Mouse (Mus musculus) E14TG2a.4 (cell line): ENCODE measurements around the gene Efnb2.

ENCODE experiments used
- H3K27me3 ChIP-seq: 2 replicates; pipeline ENCODE4 v1.6.1; 2014; ENCODE audit warnings: low read length, control low read depth; ENCODE audit not compliant: insufficient read depth
- H3K36me3 ChIP-seq: 2 replicates; pipeline ENCODE4 v1.6.1; 2014; ENCODE audit warnings: low read length, control low read depth; ENCODE audit not compliant: insufficient read depth
- H3K4me1 ChIP-seq: replicated peaks from 2 replicates; pipeline ENCODE4 v1.6.1; 2014; ENCODE audit warnings: low read depth, low read length, control low read depth
- H3K4me3 ChIP-seq: replicated peaks from 2 replicates; pipeline ENCODE4 v1.5.1; 2014; ENCODE audit warnings: mild to moderate bottlenecking, low read length
- H3K9me3 ChIP-seq: 2 replicates; pipeline ENCODE4 v1.6.1; 2014; ENCODE audit warnings: low read length, control low read depth
- CTCF ChIP-seq: conservative IDR thresholded peaks from 2 replicates; pipeline ENCODE4 v1.5.1; 2014; ENCODE audit warnings: low read length
- NANOG ChIP-seq: IDR thresholded peaks from 2 replicates; pipeline ENCODE4 v1.6.1; 2014; ENCODE audit warnings: borderline replicate concordance, low read length, mixed read lengths
- POU5F1 ChIP-seq: IDR thresholded peaks from 2 replicates; pipeline ENCODE4 v1.6.1; 2014; ENCODE audit warnings: low read length, borderline replicate concordance

The Efnb2 gene

DNA sequence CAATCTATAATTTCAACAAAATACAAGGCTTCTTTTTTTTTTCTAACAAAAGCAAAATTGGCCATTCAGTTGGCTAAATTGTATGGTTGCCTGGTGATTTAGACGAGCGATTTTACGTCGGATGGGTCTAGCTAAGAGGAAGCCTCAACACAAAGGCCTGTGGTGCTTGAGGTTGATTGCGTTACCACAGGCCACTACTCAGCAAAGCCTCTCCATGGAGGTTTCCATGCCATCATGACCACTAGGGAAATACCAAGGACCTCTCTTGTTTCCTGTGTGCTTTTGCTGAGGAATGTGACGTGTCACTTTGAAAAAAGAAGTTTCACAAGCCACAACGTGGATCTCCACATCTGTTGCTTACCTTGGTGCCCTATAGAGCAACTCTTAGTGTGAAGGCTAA, 67.2 kb downstream of the Efnb2 start:
- TF ChIP-seq CTCF: no peak
- no peak for TF ChIP-seq POU5F1
- no peak for TF ChIP-seq NANOG
- no peaks in the 10 kb centered on the region for H3K9me3 ChIP-seq
- H3K27me3 ChIP-seq: no peaks in the 10 kb centered on the region
- no peaks in the 10 kb centered on the region for H3K36me3 ChIP-seq
- H3K4me1 ChIP-seq: 0 out of 2 replicates have a peak, but pooled peaks cover 10% of the 10 kb centered on the region
- no peak overlapping the region for H3K4me3 ChIP-seq

GRCm38 (mm10) chr8:8593371-8593770, 67.7 kb downstream of the Efnb2 start:
- 0 out of 2 replicates have a peak, but pooled peaks cover 9% of the 10 kb centered on the region for H3K4me1 ChIP-seq
- H3K4me3 ChIP-seq: no peak overlapping the region
- H3K27me3 ChIP-seq: no peaks in the 10 kb centered on the region
- H3K9me3 ChIP-seq: no peaks in the 10 kb centered on the region
- TF ChIP-seq CTCF (no peak), NANOG (no peak), POU5F1 (no peak)
- no peaks in the 10 kb centered on the region for H3K36me3 ChIP-seq

GRCm38 (mm10) chr8:8592331-8592730, 68.7 kb downstream of the Efnb2 start:
- H3K4me3 ChIP-seq: no peak overlapping the region
- H3K4me1 ChIP-seq: 0 out of 2 replicates have a peak, but pooled peaks cover under 1% of the 10 kb centered on the region
- H3K36me3 ChIP-seq: no peaks in the 10 kb centered on the region
- H3K27me3 ChIP-seq: no peaks in the 10 kb centered on the region
- H3K9me3 ChIP-seq: no peaks in the 10 kb centered on the region
- TF ChIP-seq CTCF (no peak), NANOG (no peak), POU5F1 (no peak)

- H3K4me3 ChIP-seq: no peak overlapping the region
- H3K9me3 ChIP-seq: no peaks in the 10 kb centered on the region
- H3K4me1 ChIP-seq: no peaks in the 10 kb centered on the region
- TF ChIP-seq CTCF (no peak), POU5F1 (no peak), NANOG (no peak)
- H3K36me3 ChIP-seq: no peaks in the 10 kb centered on the region
- H3K27me3 ChIP-seq: no peaks in the 10 kb centered on the region
Measured at GRCm38 (mm10) chr8:8583981-8584377, 77.1 kb downstream of the Efnb2 start.

DNA sequence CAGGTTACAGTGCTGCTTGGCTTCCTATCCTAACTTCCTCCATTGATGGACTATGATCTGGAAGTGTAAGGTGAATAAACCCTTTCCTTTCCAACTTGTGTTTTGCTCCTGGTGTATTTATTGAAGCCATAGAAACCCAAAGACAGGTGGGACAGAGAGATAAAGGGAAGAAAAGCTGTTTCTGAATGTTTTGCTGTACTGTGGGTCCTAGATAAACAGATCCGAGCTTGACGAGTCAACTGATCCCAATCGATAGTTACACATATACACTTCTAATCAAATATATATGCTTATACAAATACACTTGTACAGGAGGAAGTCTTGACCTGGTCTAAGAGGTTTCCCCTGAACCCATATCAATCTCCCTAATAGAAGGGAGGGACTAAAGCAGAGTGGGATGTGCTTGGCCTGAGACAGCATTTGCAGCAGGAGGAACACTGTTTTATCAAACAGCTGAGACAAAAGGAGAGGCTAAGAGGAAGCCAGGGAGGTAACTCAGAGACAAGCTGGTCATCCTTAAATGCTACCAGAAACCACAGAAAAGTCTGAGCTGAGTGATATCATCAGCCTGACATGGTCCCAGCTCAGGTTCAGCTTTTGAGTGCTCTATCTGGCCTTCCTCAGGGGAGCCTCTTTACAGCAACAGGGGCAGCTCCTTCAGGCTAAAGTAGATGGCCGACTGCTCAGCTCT, 77.6 kb downstream of the Efnb2 start:
- TF ChIP-seq POU5F1 (no peak), CTCF (no peak), NANOG (no peak)
- H3K9me3 ChIP-seq: no peaks in the 10 kb centered on the region
- H3K36me3 ChIP-seq: no peaks in the 10 kb centered on the region
- no peaks in the 10 kb centered on the region for H3K4me1 ChIP-seq
- H3K4me3 ChIP-seq: no peak overlapping the region
- no peaks in the 10 kb centered on the region for H3K27me3 ChIP-seq

DNA sequence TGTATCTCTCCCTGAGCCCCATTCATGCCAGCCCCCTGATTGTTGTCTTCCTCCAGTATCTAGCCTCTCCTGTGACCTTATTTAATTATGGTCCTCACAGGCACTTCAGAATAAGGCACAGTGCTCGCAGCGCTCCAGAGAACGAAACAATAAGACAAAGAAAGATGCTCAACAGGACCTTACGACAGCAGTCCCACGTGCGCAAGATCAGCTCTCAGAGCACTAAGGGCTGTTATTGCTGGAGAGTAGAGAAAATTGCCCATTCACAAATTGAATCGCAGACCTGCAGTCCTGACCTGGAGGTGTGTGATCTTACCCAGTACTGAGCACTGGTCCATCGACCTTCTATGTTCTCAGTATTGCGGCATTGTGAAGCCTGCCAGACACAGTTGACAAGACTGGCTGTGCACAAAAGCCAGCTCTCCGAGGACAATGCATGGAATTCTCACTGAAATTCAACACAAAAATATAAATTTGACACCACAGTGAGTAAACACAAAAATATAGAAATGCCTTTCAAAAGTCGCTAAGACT, 83.2 kb downstream of the Efnb2 start:
- H3K36me3 ChIP-seq: no peaks in the 10 kb centered on the region
- no peaks in the 10 kb centered on the region for H3K9me3 ChIP-seq
- H3K4me1 ChIP-seq: no peaks in the 10 kb centered on the region
- H3K27me3 ChIP-seq: peaks cover 2% of the 10 kb centered on the region; the same call in 1 of the 2 replicates
- no peak overlapping the region for H3K4me3 ChIP-seq
- TF ChIP-seq NANOG: no peak
- no peak for TF ChIP-seq CTCF
- TF ChIP-seq POU5F1: no peak

DNA sequence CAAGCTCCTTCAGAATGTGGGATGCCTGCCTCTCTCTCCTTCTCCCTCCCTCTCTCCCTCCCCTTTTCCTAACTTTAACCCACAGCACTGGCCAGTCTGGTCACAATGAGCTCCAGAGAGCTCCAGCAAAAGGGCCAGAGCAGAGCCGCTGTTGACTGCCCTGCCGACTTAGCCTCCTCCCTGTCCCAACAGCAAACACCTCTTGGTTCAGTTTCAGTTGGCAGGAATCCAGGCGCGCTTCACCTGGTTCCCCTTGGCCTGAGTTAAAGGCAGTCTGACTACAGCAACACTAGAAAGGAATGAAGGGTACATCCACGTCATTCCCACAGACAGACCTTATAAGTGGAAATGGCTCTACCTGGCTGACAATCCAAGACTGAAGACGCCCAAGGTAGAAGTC, 84.2 kb downstream of the Efnb2 start:
- H3K9me3 ChIP-seq: no peaks in the 10 kb centered on the region
- no peak overlapping the region for H3K4me3 ChIP-seq
- H3K4me1 ChIP-seq: no peaks in the 10 kb centered on the region
- no peak for TF ChIP-seq NANOG
- TF ChIP-seq POU5F1: no peak
- no peak for TF ChIP-seq CTCF
- peaks cover 2% of the 10 kb centered on the region; the same call in 1 of the 2 replicates for H3K27me3 ChIP-seq
- H3K36me3 ChIP-seq: no peaks in the 10 kb centered on the region

DNA sequence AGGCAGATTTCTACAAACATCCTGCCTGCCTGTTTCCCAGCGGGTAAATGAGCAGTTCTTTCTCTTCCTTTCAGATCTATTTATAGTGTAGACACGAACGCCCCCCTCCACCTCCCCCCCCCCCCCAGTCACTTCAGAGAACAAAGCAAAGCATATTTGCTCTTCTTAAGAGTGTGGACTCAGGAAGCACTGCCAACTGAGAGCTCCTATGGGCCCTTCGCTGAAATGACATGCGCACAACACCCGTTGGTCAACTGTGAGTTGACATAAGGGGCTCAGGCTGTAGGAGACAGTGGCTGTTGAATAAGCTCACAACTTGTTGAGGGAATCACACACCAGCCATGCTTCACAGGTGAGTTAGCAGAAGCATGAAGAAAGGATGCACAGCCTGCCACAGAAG, 84.8 kb downstream of the Efnb2 start:
- no peaks in the 10 kb centered on the region for H3K4me1 ChIP-seq
- no peaks in the 10 kb centered on the region for H3K9me3 ChIP-seq
- peaks cover 2% of the 10 kb centered on the region; the same call in 1 of the 2 replicates for H3K27me3 ChIP-seq
- TF ChIP-seq NANOG (no peak), CTCF (no peak), POU5F1 (no peak)
- H3K4me3 ChIP-seq: no peak overlapping the region
- no peaks in the 10 kb centered on the region for H3K36me3 ChIP-seq
